Mouse (Mus musculus) lung, postnatal 0 days (tissue): ENCODE measurements around the gene Vmn1r91. TPM values are rescaled to one million over a fixed set of nuclear protein-coding genes. Genes with fewer than 3 reads are reported as not detected.
"Not testable (repeated sequence)": the region's sequence is repeated elsewhere in the genome, so short reads cannot be mapped to it uniquely, and the experiment has no call there.

Source experiments
- ATAC-seq: fragments of 200-750 bp; cut with Nextera tagmentation; 2 replicates; pipeline ENCODE4 v1.8.0; 2017; ENCODE audit warnings: moderate library complexity
- DNase-seq: peaks from one replicate; pipeline ENCODE4 v3.0.0-alpha.2; 2016; ENCODE audit warnings: low spot score
- H3K27ac ChIP-seq: fragments of 300-500 bp; sonication (generic); 2 replicates; pipeline ENCODE4 v1.5.1; 2014; ENCODE audit warnings: antibody characterized with exemption, mild to moderate bottlenecking, low read length, mixed read lengths
- H3K27me3 ChIP-seq: fragments of 300-500 bp; sonication (generic); replicated peaks from 2 replicates; pipeline ENCODE4 v1.6.1; 2014; ENCODE audit warnings: low read length, mixed read lengths; ENCODE audit not compliant: insufficient read depth
- H3K36me3 ChIP-seq: fragments of 300-500 bp; sonication (generic); 2 replicates; pipeline ENCODE4 v1.6.1; 2014; ENCODE audit warnings: low read length, mixed read lengths; ENCODE audit not compliant: insufficient read depth
- H3K4me1 ChIP-seq: fragments of 300-500 bp; sonication (generic); 2 replicates; pipeline ENCODE4 v1.6.1; 2014; ENCODE audit warnings: antibody characterized with exemption, low read depth, low read length, mixed read lengths; ENCODE audit not compliant: insufficient read depth
- H3K4me2 ChIP-seq: fragments of 300-500 bp; sonication (generic); replicated peaks from 2 replicates; pipeline ENCODE4 v1.6.1; 2014; ENCODE audit warnings: low read depth, mild to moderate bottlenecking, low read length, moderate library complexity, mixed read lengths
- H3K4me3 ChIP-seq: fragments of 300-500 bp; sonication (generic); 2 replicates; pipeline ENCODE4 v1.5.1; 2014; ENCODE audit warnings: low read depth, low read length
- H3K9ac ChIP-seq: fragments of 300-500 bp; sonication (generic); replicated peaks from 2 replicates; pipeline ENCODE4 v1.6.1; 2014; ENCODE audit warnings: low read depth, mild to moderate bottlenecking
- H3K9me3 ChIP-seq: fragments of 300-500 bp; sonication (generic); 2 replicates; pipeline ENCODE4 v1.6.1; 2016; ENCODE audit warnings: low read length, mixed read lengths
- WGBS: fragments of 180-500 bp; shearing (Covaris S2); extraction: QIAGEN DNeasy Blood & Tissue Kit; methylation state at CpG from one replicate; pipeline ENCODE4 v1.1.7; 2014; 5-methylcytosine and 5-hydroxymethylcytosine counted together
- polyA plus RNA-seq: library from polyadenylated mRNA; unstranded; fragments of >200 nt; fragmentation: Nextera tagmentation; extraction: Ambion mirVana; gene quantifications from 2 replicates; pipeline ENCODE4 v1.2.1, GENCODE M21; 2015

Gene Vmn1r91
- not detected in 2 replicates for polyA plus RNA-seq

GRCm38 (mm10) chr7:20099380-20099779 lies at the start of gene Vmn1r91:
Gene Vmn1r91 (plus strand): TSS chr7:20099680.
- not testable (repeated sequence) for H3K4me1 ChIP-seq, H3K27me3 ChIP-seq, H3K9me3 ChIP-seq, H3K4me3 ChIP-seq, H3K27ac ChIP-seq, H3K9ac ChIP-seq, H3K36me3 ChIP-seq, H3K4me2 ChIP-seq, ATAC-seq, DNase-seq
- WGBS = 76% methylated on average over 5 of the region's 5 CpGs

- not testable (repeated sequence) for H3K4me2 ChIP-seq, H3K4me3 ChIP-seq, H3K9me3 ChIP-seq, H3K4me1 ChIP-seq, ATAC-seq, H3K27me3 ChIP-seq, H3K27ac ChIP-seq, DNase-seq, H3K36me3 ChIP-seq, H3K9ac ChIP-seq
- WGBS = 67% methylated on average over 4 of the region's 4 CpGs
These were observed 35.4 kb upstream of the Vmn1r91 start for GRCm38 (mm10) chr7:20064100-20064499.

- H3K4me2 ChIP-seq, H3K4me3 ChIP-seq, H3K4me1 ChIP-seq, H3K9ac ChIP-seq, H3K36me3 ChIP-seq, H3K9me3 ChIP-seq, DNase-seq, H3K27ac ChIP-seq, ATAC-seq, H3K27me3 ChIP-seq: not testable (repeated sequence)
- 76% methylated on average over 18 of the region's 18 CpGs for WGBS
These were observed 21.4 kb upstream of the Vmn1r91 start for GRCm38 (mm10) chr7:20078118-20078517.

- not testable (repeated sequence) for H3K4me2 ChIP-seq, ATAC-seq, DNase-seq, H3K9ac ChIP-seq, H3K27me3 ChIP-seq, H3K27ac ChIP-seq, H3K4me1 ChIP-seq, H3K9me3 ChIP-seq, H3K4me3 ChIP-seq, H3K36me3 ChIP-seq
- WGBS = no CpG with 5 or more reads among the region's 2 CpGs
These were observed 23.0 kb downstream of the Vmn1r91 start, which contains the start of gene Gm16442 for GRCm38 (mm10) chr7:20122479-20122878. Gene Gm16442 (minus strand): TSS chr7:20122579.

- not testable (repeated sequence) for H3K27me3 ChIP-seq, H3K4me2 ChIP-seq, H3K9me3 ChIP-seq, H3K9ac ChIP-seq, H3K4me3 ChIP-seq, H3K27ac ChIP-seq, H3K4me1 ChIP-seq, H3K36me3 ChIP-seq, ATAC-seq, DNase-seq
- WGBS = no CpG with 5 or more reads among the region's 5 CpGs
These were observed 39.5 kb downstream of the Vmn1r91 start, which contains the start of gene Vmn1r93 for GRCm38 (mm10) chr7:20138988-20139387. Gene Vmn1r93 (minus strand): TSS chr7:20139088.

Other genes with a start within 250 kb of the Vmn1r91 start
- 0.12 and 0.24 TPM in 2 replicates for gene Gm19345, start 247.7 kb upstream of the Vmn1r91 start, polyA plus RNA-seq
- gene Ceacam16, start 238.4 kb upstream of the Vmn1r91 start, polyA plus RNA-seq = 0.13 and 0.18 TPM in 2 replicates
- 0.04 TPM in 1 of 2 replicates, not detected in the other for gene Ceacam19, start 211.7 kb upstream of the Vmn1r91 start, polyA plus RNA-seq
- 20.8 and 24.3 TPM in 2 replicates for gene Pvr, start 178.5 kb upstream of the Vmn1r91 start, polyA plus RNA-seq
- gene Igsf23, start 148.9 kb upstream of the Vmn1r91 start, polyA plus RNA-seq = 0.70 and 0.90 TPM in 2 replicates
- not detected in 2 replicates for gene Ceacam20, start 134.3 kb upstream of the Vmn1r91 start, polyA plus RNA-seq
- gene Nlrp9b, start 108.2 kb upstream of the Vmn1r91 start, polyA plus RNA-seq = 0.06 TPM in 1 of 2 replicates, not detected in the other
- not detected in 2 replicates for gene Gm16442, start 22.9 kb downstream of the Vmn1r91 start, polyA plus RNA-seq
- gene Vmn1r93, start 39.4 kb downstream of the Vmn1r91 start, polyA plus RNA-seq = not detected in 2 replicates
- not detected in 2 replicates for gene Vmn1r94, start 68.7 kb downstream of the Vmn1r91 start, polyA plus RNA-seq
- gene Vmn1r95, start 94.0 kb downstream of the Vmn1r91 start, polyA plus RNA-seq = not detected in 2 replicates
- not detected in 2 replicates for gene Gm6164, start 105.9 kb downstream of the Vmn1r91 start, polyA plus RNA-seq
- gene Gm4498, start 134.1 kb downstream of the Vmn1r91 start, polyA plus RNA-seq = not detected in 2 replicates
- not detected in 2 replicates for gene Gm5890, start 163.2 kb downstream of the Vmn1r91 start, polyA plus RNA-seq
- gene Gm4133, start 234.4 kb downstream of the Vmn1r91 start, polyA plus RNA-seq = not detected in 2 replicates